In genomic region chr7:129636992-129637391, GRCm38 (mm10) we compare ENCODE assay signal across 17 mouse cellular contexts.
"Had no signal": no experiment of that assay in that cellular context is flagged by ENCODE, and none has a peak within 500 bp of the region (broad histone marks: within the 10 kb centered on the region; RNA-seq: fewer than 3 reads in every experiment).

No protein-coding gene starts in this region.

- H3K4me3 ChIP-seq: liver, embryonic 15.5 days; lung, embryonic 15.5 days; megakaryocyte, embryonic 14.5 days; midbrain, embryonic 13.5 days; midbrain, embryonic 15.5 days; neural tube, embryonic 12.5 days; stomach, embryonic 15.5 days had no signal

- H3K4me2 ChIP-seq: liver, embryonic 15.5 days; lung, embryonic 15.5 days; midbrain, embryonic 13.5 days; midbrain, embryonic 15.5 days; neural tube, embryonic 12.5 days; stomach, embryonic 15.5 days had no signal

- ATAC-seq: liver, postnatal 0 days; lung, postnatal 0 days; midbrain, embryonic 13.5 days; midbrain, embryonic 15.5 days had no signal

- H3K27me3 ChIP-seq: liver, embryonic 15.5 days; lung, embryonic 15.5 days; midbrain, embryonic 13.5 days; midbrain, embryonic 15.5 days; neural tube, embryonic 12.5 days; stomach, embryonic 15.5 days had no signal

- H3K9ac ChIP-seq: liver, embryonic 15.5 days; liver, postnatal 0 days; lung, embryonic 15.5 days; midbrain, embryonic 13.5 days; midbrain, embryonic 15.5 days; neural tube, embryonic 12.5 days; stomach, embryonic 15.5 days had no signal

- H3K9me3 ChIP-seq: liver, embryonic 15.5 days; lung, embryonic 15.5 days; megakaryocyte, embryonic 14.5 days; midbrain, embryonic 13.5 days; midbrain, embryonic 15.5 days; neural tube, embryonic 12.5 days; stomach, embryonic 15.5 days had no signal

- H3K4me1 ChIP-seq: liver, embryonic 15.5 days; lung, embryonic 15.5 days; megakaryocyte, embryonic 14.5 days; midbrain, embryonic 13.5 days; midbrain, embryonic 15.5 days; neural tube, embryonic 12.5 days; stomach, embryonic 15.5 days had no signal

- H3K27ac ChIP-seq: liver, embryonic 15.5 days; lung, embryonic 15.5 days; macrophage; midbrain, embryonic 13.5 days; midbrain, embryonic 15.5 days; neural tube, embryonic 12.5 days; stomach, embryonic 15.5 days had no signal

- DNase-seq: liver, postnatal 0 days; lung, adult 2 months; lung, postnatal 14 days; lung, postnatal 36 days; right cerebral cortex, postnatal 14 days; thymus, adult 2 months; thymus, postnatal 25 days; thymus, postnatal 4 days had no signal
